Mouse (Mus musculus): ENCODE results near the gene F2rl3.

The F2rl3 gene

GRCm38 (mm10) chr8:72761322-72762051, at the start of gene F2rl3:
Gene F2rl3, plus strand, starts transcription at chr8:72761880.
- DNase-seq (ENCODE audit: low spot score in 2 of 2), result peak in 1 of 2 experiments; percentile 65

GRCm38 (mm10) chr8:72712569-72712968, 49.1 kb upstream of the F2rl3 start:
- DNase-seq (ENCODE audit: low spot score in 2 of 2), result no peak

GRCm38 (mm10) chr8:72716594-72716993, 45.1 kb upstream of the F2rl3 start:
- no peak for DNase-seq (ENCODE audit: low spot score in 2 of 2)

- DNase-seq (ENCODE audit: low spot score in 2 of 2), result no peak
Measured at GRCm38 (mm10) chr8:72720541-72720940, 41.1 kb upstream of the F2rl3 start.

- DNase-seq (ENCODE audit: low spot score in 2 of 2), result peak; percentile 96 to 97
Measured at GRCm38 (mm10) chr8:72722769-72723650, 38.7 kb upstream of the F2rl3 start, which contains the start of gene Sin3b. Gene Sin3b, plus strand, starts transcription at chr8:72723285.

- DNase-seq (ENCODE audit: low spot score in 2 of 2), result peak; percentile 19 to 70
Measured at GRCm38 (mm10) chr8:72723651-72724001, 38.1 kb upstream of the F2rl3 start.

- DNase-seq (ENCODE audit: low spot score in 2 of 2), result no peak
Measured at GRCm38 (mm10) chr8:72728636-72729035, 33.0 kb upstream of the F2rl3 start.

- no peak for DNase-seq (ENCODE audit: low spot score in 2 of 2)
Measured at GRCm38 (mm10) chr8:72735001-72735400, 26.7 kb upstream of the F2rl3 start.

GRCm38 (mm10) chr8:72736868-72737267, 24.8 kb upstream of the F2rl3 start:
- DNase-seq (ENCODE audit: low spot score in 2 of 2), result no peak

- peak; percentile 42 to 76 for DNase-seq (ENCODE audit: low spot score in 2 of 2)
Measured at GRCm38 (mm10) chr8:72746061-72746460, 15.6 kb upstream of the F2rl3 start.

GRCm38 (mm10) chr8:72749846-72750245, 11.8 kb upstream of the F2rl3 start:
- DNase-seq (ENCODE audit: low spot score in 2 of 2), result peak in 1 of 2 experiments; percentile 64

- peak in 1 of 2 experiments; percentile 56 for DNase-seq (ENCODE audit: low spot score in 2 of 2)
Measured at GRCm38 (mm10) chr8:72750266-72750665, 11.4 kb upstream of the F2rl3 start.

GRCm38 (mm10) chr8:72751126-72751525, 10.6 kb upstream of the F2rl3 start:
- peak; percentile 8 to 48 for DNase-seq (ENCODE audit: low spot score in 2 of 2)

- DNase-seq (ENCODE audit: low spot score in 2 of 2), result peak in 1 of 2 experiments; percentile 34
Measured at GRCm38 (mm10) chr8:72752289-72752688, 9.4 kb upstream of the F2rl3 start.

- peak; percentile 6 to 48 for DNase-seq (ENCODE audit: low spot score in 2 of 2)
Measured at GRCm38 (mm10) chr8:72753165-72753564, 8.5 kb upstream of the F2rl3 start.

- peak in 1 of 2 experiments; percentile 21 for DNase-seq (ENCODE audit: low spot score in 2 of 2)
Measured at GRCm38 (mm10) chr8:72753781-72754180, 7.9 kb upstream of the F2rl3 start.

GRCm38 (mm10) chr8:72756031-72756430, 5.6 kb upstream of the F2rl3 start:
- peak in 1 of 2 experiments; percentile 46 for DNase-seq (ENCODE audit: low spot score in 2 of 2)

GRCm38 (mm10) chr8:72756771-72757390, 4.8 kb upstream of the F2rl3 start:
- DNase-seq (ENCODE audit: low spot score in 2 of 2), result peak; percentile 11 to 60

GRCm38 (mm10) chr8:72757426-72758195, 4.1 kb upstream of the F2rl3 start:
- peak; percentile 11 to 57 for DNase-seq (ENCODE audit: low spot score in 2 of 2)

GRCm38 (mm10) chr8:72758310-72758709, 3.4 kb upstream of the F2rl3 start:
- peak in 1 of 2 experiments; percentile 43 for DNase-seq (ENCODE audit: low spot score in 2 of 2)

- DNase-seq (ENCODE audit: low spot score in 2 of 2), result peak in 1 of 2 experiments; percentile 51
Measured at GRCm38 (mm10) chr8:72760216-72760615, 1.5 kb upstream of the F2rl3 start.
